Mouse (Mus musculus) embryonic fibroblast, embryonic 13.5 days (primary cell): ENCODE measurements at regions not wholly inside any gene's neighbourhood (a gene's known extent, or its start where the extent isn't known, plus 50 kb on each side); places are given as distances from the start of the nearest gene placed in this dataset.

Source experiments
- CTCF ChIP-seq: IDR thresholded peaks from 2 replicates; pipeline ENCODE4 v1.5.1; 2011; ENCODE audit warnings: mild to moderate bottlenecking, control low read depth, low read length, moderate library complexity, borderline replicate concordance; ENCODE audit not compliant: insufficient read depth
- POLR2A ChIP-seq: IDR thresholded peaks from 2 replicates; pipeline ENCODE4 v1.6.1; 2011; ENCODE audit warnings: low read depth, mild to moderate bottlenecking, control low read depth, low read length, moderate library complexity

- TF ChIP-seq POLR2A (no peak), CTCF (no peak)
Measured at GRCm38 (mm10) chr11:114468394-114468793, 199.9 kb upstream of the Rpl38 start.
